Mouse (Mus musculus) gastrocnemius, postnatal 36 days (tissue): ENCODE measurements at regions not wholly inside any gene's neighbourhood (a gene's known extent, or its start where the extent isn't known, plus 50 kb on each side); places are given as distances from the start of the nearest gene placed in this dataset.
"Not testable (repeated sequence)": the region's sequence is repeated elsewhere in the genome, so short reads cannot be mapped to it uniquely, and the experiment has no call there.

ENCODE experiments used
- DNase-seq, 2 experiments: peaks; one replicate each; pipeline ENCODE4 v3.0.0; 2022
- intact Hi-C: fragments of 180-260 bp; cut with DNase I; formaldehyde crosslinking; loops from one replicate; pipeline ENCODE4 v1.15.1; 2025

DNA sequence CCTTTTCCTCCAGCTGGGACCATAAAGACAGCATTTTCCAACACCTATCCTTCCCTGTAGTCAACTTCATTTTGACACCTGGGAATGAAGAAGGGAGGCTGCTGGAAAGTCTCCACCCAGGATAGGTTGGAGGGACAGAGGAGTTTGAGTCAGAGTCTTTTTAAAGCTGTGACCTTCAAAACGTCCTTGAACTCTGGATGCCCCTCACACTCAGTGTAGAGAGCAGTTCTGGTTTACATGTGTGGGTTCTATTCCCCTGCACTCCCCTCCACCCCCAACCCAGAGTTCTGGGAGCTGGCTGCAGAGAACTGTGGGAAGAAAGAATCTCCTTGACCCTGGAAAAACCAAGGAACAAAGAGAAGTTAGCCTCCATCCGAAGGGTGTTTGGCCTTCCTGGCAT, 92.9 kb upstream of the Atp1b1 start:
- intact Hi-C loops: no loop called here

GRCm38 (mm10) chr1:164550596-164550995, 92.4 kb upstream of the Atp1b1 start:
- intact Hi-C loops: no loop called here
- DNase-seq: no peak

More for the DNA sequence above, 92.9 kb upstream of the Atp1b1 start:
- DNase-seq: no peak

DNA sequence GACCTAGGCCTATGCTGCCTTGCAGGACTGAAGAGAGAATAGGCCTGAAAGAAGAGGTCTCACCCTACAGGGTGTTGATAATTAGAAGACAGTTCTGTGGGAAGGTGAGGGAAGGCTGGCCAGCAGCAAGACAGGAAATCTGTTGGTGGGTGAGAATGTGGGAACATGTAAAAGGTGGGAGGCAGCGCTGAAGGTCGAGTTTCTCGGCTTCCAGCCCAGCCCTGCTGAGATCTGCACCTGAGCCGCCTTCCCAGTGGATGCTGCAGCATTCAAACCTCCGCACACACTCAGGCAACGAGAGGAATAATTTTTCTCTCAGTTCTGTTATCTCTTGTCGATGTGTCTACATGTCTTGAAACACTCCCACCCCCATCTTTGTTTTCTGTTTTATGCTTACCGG, 89.9 kb upstream of the Atp1b1 start:
- no peak for DNase-seq
- intact Hi-C loops: no loop called here

GRCm38 (mm10) chr1:164545843-164546242, 87.7 kb upstream of the Atp1b1 start:
- intact Hi-C loops: no loop called here

GRCm38 (mm10) chr1:164543045-164543803, 85.1 kb upstream of the Atp1b1 start:
- intact Hi-C loops: no loop called here
- no peak for DNase-seq

More at GRCm38 (mm10) chr1:164545843-164546242, 87.7 kb upstream of the Atp1b1 start:
- no peak for DNase-seq

DNA sequence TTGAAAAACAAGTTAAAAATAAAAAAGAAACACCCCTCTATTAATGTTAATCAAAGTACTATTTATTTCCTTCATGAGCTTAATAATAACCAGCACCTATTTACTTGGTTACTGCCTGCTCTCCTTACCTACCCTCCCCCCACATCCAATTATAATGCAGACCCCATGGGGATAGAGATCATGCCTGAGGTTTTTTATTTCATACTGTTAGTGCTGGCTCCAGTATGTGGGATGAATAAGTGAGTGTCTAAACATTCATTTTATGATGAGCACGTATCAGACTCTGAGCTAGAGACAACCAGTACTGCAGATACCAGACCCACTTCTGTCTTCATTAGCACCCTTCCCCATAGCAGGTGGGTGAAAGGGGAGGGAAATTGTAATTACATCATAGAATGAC, 83.6 kb upstream of the Atp1b1 start:
- DNase-seq: no peak
- intact Hi-C loops: no loop called here

GRCm38 (mm10) chr1:164538304-164539043, 80.3 kb upstream of the Atp1b1 start:
- intact Hi-C loops: no loop called here
- no peak for DNase-seq

DNA sequence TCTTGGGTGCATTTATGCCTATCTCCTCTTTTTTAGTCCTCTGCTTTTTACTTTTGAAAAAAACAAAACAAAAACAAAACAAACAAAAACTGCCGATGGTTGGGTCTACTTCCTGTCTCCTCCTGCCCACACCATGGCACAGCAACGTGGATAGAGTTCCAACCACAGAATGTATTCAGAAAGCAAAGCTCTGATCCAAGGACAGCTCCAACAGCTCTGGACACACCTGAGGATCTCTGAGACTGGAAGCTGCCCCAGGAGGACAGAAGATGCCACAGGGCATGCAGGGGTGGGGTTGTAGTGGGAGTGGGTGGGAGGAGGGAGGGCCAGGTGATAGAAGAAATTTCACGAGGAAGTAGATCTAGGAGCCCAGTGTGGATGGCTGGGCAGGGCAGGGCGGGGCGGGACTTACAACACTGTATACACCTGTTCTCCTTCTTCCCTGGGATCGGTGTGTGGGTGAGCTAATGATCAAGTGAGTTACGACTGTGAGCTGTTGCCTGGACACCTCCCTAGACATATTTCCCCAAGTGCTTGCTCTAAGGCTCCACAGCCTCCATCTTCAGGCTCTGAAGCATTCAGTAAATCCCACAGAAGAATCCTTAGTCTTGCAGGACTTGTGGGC, 79.3 kb upstream of the Atp1b1 start:
- intact Hi-C loops: no loop called here

GRCm38 (mm10) chr1:164532196-164532595, 74.0 kb upstream of the Atp1b1 start:
- DNase-seq: no peak
- intact Hi-C loops: no loop called here

More for the DNA sequence above, 79.3 kb upstream of the Atp1b1 start:
- no peak for DNase-seq

- intact Hi-C loops: no loop called here
- DNase-seq: no peak
These were observed 73.6 kb upstream of the Atp1b1 start for GRCm38 (mm10) chr1:164531741-164532140.

DNA sequence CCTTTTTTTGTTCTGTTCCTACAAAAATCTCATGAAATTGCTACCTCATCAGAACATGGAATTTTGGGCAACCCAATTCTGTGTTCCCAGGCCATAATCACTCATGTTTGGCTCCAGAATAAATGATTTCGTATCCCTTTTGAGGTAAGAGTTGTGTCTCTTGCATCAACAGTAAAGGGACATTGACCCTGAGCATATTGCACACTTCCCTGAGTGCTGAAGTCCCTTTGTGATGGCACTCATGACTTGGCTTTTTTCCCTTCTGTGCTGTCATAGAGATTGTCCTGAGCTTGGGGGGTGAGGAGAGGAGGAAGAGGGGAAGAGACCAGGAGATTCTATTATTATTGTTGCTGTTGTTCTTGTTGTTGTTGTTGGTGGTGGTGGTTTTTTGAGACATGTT, 68.6 kb upstream of the Atp1b1 start:
- intact Hi-C loops: no loop called here
- DNase-seq: no peak

GRCm38 (mm10) chr1:164522377-164523150, 64.4 kb upstream of the Atp1b1 start:
- intact Hi-C loops: no loop called here
- DNase-seq: no peak

- intact Hi-C loops: no loop called here
- no peak for DNase-seq
These were observed 63.4 kb upstream of the Atp1b1 start for GRCm38 (mm10) chr1:164521371-164522130.

GRCm38 (mm10) chr1:164518866-164519265, 60.7 kb upstream of the Atp1b1 start:
- intact Hi-C loops: no loop called here
- no peak for DNase-seq

DNA sequence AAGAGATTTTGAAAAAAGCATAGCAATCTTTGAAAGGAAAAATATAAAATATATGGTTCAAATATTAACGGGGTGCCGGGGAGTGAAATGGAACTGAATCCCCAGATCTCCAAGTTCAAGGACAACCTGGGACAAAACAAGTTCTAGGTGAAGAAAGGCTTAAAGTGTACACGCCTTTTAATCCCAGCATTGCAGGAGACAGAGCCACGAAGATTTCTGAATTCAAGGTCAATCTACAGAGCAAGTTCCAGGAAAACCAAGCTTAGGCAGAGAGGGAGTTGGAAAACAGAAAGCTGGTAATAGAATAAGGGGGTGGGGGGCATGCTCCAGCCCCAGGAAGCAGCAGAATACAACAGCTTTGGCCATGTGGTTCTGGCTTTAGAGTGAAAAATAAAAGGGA, 60.2 kb upstream of the Atp1b1 start:
- DNase-seq: no peak

DNA sequence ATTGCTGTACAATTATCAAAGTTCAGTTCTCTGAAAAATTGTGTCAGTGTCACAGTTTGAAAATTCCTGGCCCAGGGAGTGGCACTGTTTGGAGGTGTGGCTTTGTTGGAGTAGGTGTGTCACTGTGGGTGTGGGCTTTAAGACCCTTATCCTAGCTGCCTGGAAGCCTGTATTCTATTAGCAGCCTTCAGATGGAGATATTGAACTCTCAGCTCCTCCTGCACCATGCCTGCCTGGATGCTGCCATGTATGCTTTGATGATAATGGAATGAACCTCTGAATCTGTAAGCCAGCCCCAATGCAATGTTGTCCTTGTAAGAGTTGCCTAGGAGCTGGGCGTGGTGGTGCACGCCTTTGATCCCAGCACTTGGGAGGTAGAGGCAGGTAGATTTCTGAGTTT, 59.2 kb upstream of the Atp1b1 start:
- DNase-seq, intact Hi-C loops: not testable (repeated sequence)

More for the DNA sequence above, 60.2 kb upstream of the Atp1b1 start:
- intact Hi-C loops: no loop called here

DNA sequence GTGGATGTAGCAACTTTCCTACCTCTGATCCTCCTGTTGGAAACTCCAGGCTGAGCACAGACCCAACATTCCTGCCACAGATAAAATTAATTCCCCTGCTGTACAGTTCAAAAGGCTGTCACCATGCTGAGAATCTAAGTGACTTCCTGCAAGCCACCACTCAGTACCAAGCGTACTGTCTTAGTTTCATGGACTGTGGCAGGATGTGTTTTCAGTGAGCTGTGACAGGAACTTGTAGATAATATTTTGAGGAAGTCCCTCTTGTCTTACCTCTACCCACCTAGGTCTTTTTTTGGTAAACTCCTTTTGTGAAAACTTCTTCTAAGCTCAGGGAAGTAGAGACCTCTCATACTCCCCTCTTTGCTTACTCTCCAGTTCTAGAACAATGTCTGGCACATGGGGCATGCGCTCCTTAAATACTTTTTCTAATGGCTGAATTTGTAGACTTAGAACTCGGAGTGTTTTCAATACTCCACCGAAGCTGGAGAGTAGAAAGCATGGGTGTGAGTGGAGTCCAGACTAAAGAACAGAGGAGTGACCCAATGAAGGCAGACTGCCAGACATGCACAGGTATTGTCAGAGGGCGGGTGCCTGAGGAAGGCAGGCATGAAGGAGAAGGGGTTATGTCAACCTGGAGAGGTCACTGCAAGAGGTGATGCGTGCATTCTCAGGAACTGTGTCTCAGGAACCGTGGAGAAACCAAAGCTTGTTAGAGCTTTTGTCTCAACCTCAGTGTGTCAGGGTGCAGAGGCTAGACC, 53.7 kb upstream of the Atp1b1 start:
- intact Hi-C loops: no loop called here
- DNase-seq: no peak

GRCm38 (mm10) chr1:164509226-164509625, 51.1 kb upstream of the Atp1b1 start:
- intact Hi-C loops: no loop called here
- DNase-seq: no peak

DNA sequence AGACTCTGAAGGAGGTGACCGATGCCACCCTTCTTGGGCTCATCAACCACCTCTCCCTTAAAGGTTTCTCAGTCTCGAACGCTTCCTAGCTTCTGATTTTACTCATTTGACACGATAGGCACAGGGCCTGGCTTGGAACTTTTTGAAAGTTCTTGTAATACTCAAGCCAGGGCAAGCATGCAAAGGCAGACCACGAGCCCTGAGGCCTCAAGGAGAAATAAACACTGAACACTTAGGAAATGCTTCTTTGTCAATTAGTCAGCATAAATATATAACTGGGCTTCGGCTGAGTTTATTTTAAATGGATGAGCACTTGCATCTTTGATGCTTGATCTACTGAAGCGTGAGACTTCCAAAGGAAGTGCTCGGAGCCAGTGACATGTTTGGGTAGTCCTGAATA, 50.4 kb upstream of the Atp1b1 start:
- DNase-seq: no peak
- intact Hi-C loops: no loop called here
